Mouse (Mus musculus): ENCODE results near the gene Susd4.

GRCm38 (mm10) chr1:182783774-182784173 lies 20.1 kb downstream of the Susd4 start:
- no peak for TF ChIP-seq POLR2A (IDR thresholded peaks at IDR 0.05; ENCODE audit: extremely low read depth, insufficient read depth, low read length)
- TF ChIP-seq CTCF (IDR thresholded peaks at IDR 0.05; ENCODE audit: low read depth, low read length): no peak
